Mouse (Mus musculus) bone marrow macrophage, adult 2 months (primary cell): ENCODE data around the gene Selenoi.

Experiments used
- CTCF ChIP-seq: IDR thresholded peaks from 2 replicates; pipeline ENCODE4 v1.5.1; 2012; ENCODE audit warnings: low read depth, mild to moderate bottlenecking, low read length, moderate library complexity
- POLR2A ChIP-seq: IDR thresholded peaks from 2 replicates; pipeline ENCODE4 v1.6.1; 2012; ENCODE audit warnings: mild to moderate bottlenecking, low read depth, low read length, borderline replicate concordance

- TF ChIP-seq CTCF (no peak), POLR2A (no peak)
Measured at GRCm38 (mm10) chr5:30231891-30232270, 500 bp upstream of the Selenoi start.
